Mouse (Mus musculus): Measurements from ENCODE around the gene Gm20538. TPM values are rescaled to one million over a fixed set of nuclear protein-coding genes. Genes with fewer than 3 reads are reported as not detected.

Gm20538 gene
- total RNA-seq, 2 experiments from 2014 or later = not detected

GRCm38 (mm10) chr19:44542694-44543178 lies 9.9 kb downstream of the Gm20538 start:
- no peak for ATAC-seq (replicated peaks; ENCODE audit: low FRiP score, low TSS enrichment, poor library complexity, severe bottlenecking)

DNA sequence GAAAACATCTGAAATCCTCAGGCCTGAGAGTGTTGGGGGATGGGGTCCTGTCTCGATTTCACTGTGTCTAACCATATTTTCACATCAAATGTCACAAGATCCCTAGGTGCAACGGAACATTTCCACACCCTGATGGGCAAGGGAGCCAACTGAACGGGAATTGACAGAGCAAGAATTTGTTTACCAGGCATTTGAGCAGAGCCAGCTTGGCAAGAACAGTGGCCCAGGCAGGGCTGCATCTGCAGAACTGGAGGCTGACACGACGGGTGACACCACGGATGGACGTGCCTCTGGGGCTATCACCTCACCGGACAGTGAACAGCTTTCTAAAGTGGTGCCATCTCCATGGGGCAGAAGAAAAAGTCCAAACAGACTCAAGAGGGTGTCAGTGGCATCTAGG lies 15.2 kb downstream of the Gm20538 start:
- ATAC-seq (replicated peaks; ENCODE audit: low FRiP score, low TSS enrichment, poor library complexity, severe bottlenecking) = no peak

DNA sequence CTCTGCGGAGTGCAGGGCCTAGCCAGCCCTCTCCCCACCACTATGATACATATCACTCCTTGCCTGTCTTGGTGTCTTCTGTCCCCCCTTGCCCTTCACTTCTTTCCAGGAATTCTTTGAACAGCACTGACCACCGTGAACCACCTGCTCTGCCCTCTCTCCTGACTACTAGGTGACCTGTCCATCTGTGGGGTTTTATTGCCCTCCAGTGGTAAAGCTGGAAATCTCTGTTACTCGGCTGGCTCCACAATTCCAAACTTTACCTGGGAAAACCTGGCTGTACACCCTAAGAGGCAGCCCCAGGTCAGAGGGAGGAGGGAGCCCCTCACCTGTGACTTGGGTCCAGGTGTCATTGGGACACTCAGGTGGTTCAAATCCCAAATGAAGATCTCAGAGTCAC lies 17.3 kb downstream of the Gm20538 start:
- no peak for ATAC-seq (replicated peaks; ENCODE audit: low FRiP score, low TSS enrichment, poor library complexity, severe bottlenecking)

- ATAC-seq (replicated peaks; ENCODE audit: low FRiP score, low TSS enrichment, poor library complexity, severe bottlenecking) = no peak
These were observed 22.6 kb downstream of the Gm20538 start for GRCm38 (mm10) chr19:44530018-44530417.

GRCm38 (mm10) chr19:44525551-44526205 lies 27.0 kb downstream of the Gm20538 start:
- ATAC-seq (replicated peaks; ENCODE audit: low FRiP score, low TSS enrichment, poor library complexity, severe bottlenecking) = no peak

- peak; percentile 34; the same call in 1 of the 2 replicates for ATAC-seq (replicated peaks; ENCODE audit: low FRiP score, low TSS enrichment, poor library complexity, severe bottlenecking)
These were observed 33.5 kb downstream of the Gm20538 start for GRCm38 (mm10) chr19:44519152-44519551.

DNA sequence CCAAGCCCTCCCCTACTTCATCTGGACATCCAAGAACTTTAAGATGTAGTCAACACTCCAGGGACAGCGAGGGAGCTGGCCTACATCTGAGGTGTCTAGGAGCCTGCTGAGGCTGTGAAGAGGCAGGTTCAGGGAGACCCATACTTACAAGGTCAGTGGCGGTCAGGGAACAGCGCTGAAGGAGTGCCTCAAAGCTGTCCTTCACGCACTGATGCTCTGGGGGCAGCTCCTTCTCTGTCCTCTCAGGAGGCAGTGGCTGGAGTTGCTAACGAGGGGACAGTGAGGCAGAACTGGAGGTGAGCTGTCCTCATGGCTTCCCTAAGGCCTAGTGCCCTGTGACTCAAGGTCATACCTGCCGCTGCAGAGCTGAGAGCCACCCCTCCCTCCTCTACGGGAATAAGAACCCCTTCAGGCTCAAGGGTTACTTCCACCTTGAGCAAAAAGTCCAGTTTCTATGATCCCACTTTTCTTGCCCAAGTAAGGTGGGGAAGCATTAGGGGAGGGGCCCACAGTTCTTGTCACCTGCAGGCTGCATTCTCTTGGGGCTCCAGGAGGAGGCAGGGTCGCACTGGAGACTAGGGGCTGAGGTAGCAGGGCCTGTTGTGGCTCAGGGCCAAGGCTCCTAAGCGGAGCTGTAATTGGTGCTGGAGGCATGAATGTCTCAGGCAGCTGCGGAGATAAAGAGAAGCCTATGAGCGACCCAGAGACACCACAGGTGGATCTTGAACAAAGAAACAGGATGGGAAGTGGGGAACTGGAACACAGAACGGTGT lies 34.4 kb downstream of the Gm20538 start:
- no peak for ATAC-seq (replicated peaks; ENCODE audit: low FRiP score, low TSS enrichment, poor library complexity, severe bottlenecking)

- no peak for ATAC-seq (replicated peaks; ENCODE audit: low FRiP score, low TSS enrichment, poor library complexity, severe bottlenecking)
These were observed 36.9 kb downstream of the Gm20538 start for GRCm38 (mm10) chr19:44515769-44516168.

- ATAC-seq (replicated peaks; ENCODE audit: low FRiP score, low TSS enrichment, poor library complexity, severe bottlenecking) = no peak
These were observed 37.8 kb downstream of the Gm20538 start for GRCm38 (mm10) chr19:44514521-44515451.

DNA sequence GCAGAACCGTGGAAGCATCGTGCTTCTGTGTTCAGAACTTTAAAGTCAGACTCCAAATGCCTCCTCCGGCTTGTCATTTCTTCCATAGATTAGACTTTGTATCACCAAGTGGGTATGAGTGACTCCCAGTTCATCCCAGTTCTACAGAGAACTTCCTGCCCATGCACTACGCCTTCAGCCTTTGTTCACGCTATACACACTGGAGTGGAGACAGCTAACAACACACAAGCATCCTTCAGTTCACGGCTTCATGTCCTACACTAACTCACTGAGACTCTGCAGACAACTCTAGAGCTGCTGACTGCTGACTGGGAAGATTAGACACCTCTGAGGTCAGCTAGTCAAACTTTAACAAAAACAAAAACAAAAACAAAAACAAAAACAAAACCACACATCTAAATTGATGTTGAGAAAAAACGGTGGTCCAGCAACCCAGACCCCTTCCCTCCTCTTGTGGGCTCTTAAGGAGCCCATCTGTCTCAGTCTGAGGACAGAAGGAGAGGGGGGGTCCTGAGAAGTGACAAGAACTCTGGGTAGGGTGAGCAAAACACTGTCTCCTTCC lies 38.6 kb downstream of the Gm20538 start:
- ATAC-seq (replicated peaks; ENCODE audit: low FRiP score, low TSS enrichment, poor library complexity, severe bottlenecking) = no peak

- ATAC-seq (replicated peaks; ENCODE audit: low FRiP score, low TSS enrichment, poor library complexity, severe bottlenecking) = no peak
These were observed 39.4 kb downstream of the Gm20538 start for GRCm38 (mm10) chr19:44513054-44513833.

- ATAC-seq (replicated peaks; ENCODE audit: low FRiP score, low TSS enrichment, poor library complexity, severe bottlenecking) = no peak
These were observed 40.0 kb downstream of the Gm20538 start for GRCm38 (mm10) chr19:44512601-44513000.

DNA sequence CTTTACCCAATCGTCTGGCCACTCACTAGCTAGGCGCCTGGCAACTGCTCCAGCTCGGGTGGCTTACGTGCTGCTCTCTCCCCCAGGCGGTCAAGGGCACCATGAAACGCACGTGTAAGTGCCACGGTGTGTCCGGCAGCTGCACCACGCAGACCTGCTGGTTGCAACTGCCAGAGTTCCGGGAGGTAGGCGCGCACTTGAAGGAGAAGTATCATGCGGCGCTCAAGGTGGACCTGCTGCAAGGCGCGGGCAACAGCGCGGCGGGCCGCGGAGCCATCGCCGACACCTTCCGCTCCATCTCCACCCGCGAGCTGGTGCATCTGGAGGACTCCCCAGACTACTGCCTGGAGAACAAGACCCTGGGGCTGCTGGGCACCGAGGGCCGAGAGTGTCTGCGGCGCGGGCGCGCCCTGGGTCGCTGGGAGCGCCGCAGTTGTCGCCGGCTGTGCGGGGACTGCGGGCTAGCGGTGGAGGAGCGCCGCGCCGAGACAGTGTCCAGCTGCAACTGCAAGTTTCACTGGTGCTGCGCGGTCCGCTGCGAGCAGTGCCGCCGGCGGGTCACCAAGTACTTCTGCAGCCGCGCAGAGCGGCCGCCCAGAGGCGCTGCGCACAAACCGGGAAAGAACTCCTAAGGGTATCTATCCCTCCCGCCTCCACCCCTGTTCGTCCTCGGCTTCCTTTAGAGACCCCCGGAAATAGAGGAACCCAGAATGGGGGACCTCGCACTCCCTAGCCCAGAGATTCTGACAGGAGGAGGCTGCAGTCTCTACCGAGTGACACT lies 41.0 kb downstream of the Gm20538 start:
- ATAC-seq (replicated peaks; ENCODE audit: low FRiP score, low TSS enrichment, poor library complexity, severe bottlenecking) = no peak

DNA sequence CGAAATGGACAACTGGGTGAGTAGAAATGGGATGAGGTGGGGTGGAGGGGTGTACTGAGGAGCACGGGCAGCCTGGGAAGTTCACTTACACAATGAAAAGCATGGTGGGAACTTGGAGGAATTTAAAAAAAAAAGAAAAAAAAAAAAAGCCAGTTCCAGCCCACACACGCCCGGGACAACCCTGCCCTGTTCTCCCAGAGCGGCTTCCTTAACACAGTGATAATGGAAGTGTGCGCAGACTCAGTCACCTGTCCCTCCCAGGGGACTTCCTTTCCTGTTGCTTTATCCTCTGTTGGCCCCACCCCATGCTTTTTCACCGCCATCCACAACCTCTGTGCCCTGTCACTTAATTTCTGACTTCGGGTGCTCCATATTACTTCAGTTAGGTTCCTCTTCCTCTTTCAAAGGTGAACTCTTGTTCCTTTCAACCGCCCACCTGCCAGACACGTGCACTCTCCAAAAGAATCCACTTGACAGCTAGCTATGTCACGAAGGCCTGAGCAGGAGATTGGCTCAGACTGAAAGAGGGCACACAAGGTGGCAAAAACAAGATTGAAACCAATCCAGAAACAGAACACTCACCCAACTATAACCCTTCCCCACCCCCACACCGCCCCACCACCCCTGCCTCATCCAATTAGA lies 42.0 kb downstream of the Gm20538 start:
- ATAC-seq (replicated peaks; ENCODE audit: low FRiP score, low TSS enrichment, poor library complexity, severe bottlenecking) = no peak

GRCm38 (mm10) chr19:44502741-44503140 lies 49.9 kb downstream of the Gm20538 start:
- ATAC-seq (replicated peaks; ENCODE audit: low FRiP score, low TSS enrichment, poor library complexity, severe bottlenecking) = no peak

- no peak for ATAC-seq (replicated peaks; ENCODE audit: low FRiP score, low TSS enrichment, poor library complexity, severe bottlenecking)
These were observed 50.7 kb downstream of the Gm20538 start for GRCm38 (mm10) chr19:44501925-44502324.

DNA sequence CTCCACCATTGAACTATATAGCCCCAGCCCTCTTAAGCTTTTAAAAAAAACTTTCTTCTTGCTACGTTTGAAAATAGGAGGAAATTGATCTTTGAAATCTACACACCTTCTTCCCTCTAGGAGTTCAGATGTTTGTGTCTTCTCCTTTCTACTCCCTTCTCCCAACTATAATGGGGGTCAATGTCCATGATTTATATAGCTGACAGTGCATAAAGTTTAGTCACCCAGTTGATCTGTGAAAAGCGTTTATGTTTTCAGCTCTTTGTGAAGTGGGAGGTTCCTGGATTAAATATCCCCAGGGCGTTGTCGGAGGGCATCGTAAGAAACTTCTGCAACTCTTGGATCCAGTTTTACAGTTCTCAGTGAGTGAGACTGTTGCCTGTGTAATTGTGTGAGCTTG lies 52.4 kb downstream of the Gm20538 start:
- no peak for ATAC-seq (replicated peaks; ENCODE audit: low FRiP score, low TSS enrichment, poor library complexity, severe bottlenecking)

DNA sequence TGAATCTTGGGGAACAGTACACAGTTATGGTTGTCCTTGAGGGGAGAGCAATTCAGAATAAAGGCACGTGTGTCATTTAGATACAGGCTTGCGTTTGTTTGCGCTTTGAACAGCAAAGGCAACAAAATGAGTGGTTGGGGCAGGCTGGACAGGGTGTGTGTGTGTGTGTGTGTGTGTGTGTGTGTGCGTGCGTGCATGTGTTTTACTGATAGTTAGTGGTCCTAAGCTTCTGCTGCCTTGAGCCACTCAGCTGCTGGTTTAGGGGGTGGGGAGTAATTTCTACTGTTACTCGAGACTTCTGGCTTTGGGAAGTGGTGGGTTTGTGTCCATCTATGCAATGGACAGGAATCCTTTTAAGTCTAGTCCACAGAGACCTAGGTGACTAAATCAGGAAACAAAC lies 53.7 kb downstream of the Gm20538 start:
- no peak for ATAC-seq (replicated peaks; ENCODE audit: low FRiP score, low TSS enrichment, poor library complexity, severe bottlenecking)

Measured in megakaryocyte-erythroid progenitor cell, adult 5-6 weeks (primary cell).